Mouse (Mus musculus) brain, embryonic 14.5 days (tissue): ENCODE results near the gene Asphd1.

Experiments
- CTCF ChIP-seq: fragments of 200-500 bp; IDR thresholded peaks from 2 replicates; pipeline ENCODE4 v1.5.1; 2012; ENCODE audit warnings: inconsistent platforms, mild to moderate bottlenecking, moderate library complexity, borderline replicate concordance; ENCODE audit not compliant: insufficient read depth, insufficient read length; ENCODE audit errors: extremely low read depth
- POLR2A ChIP-seq: fragments of 200-500 bp; IDR thresholded peaks from 2 replicates; pipeline ENCODE4 v1.6.1; 2012; ENCODE audit warnings: mild to moderate bottlenecking, inconsistent platforms, borderline replicate concordance; ENCODE audit not compliant: poor library complexity, insufficient read depth, insufficient read length, severe bottlenecking; ENCODE audit errors: extremely low read depth

DNA sequence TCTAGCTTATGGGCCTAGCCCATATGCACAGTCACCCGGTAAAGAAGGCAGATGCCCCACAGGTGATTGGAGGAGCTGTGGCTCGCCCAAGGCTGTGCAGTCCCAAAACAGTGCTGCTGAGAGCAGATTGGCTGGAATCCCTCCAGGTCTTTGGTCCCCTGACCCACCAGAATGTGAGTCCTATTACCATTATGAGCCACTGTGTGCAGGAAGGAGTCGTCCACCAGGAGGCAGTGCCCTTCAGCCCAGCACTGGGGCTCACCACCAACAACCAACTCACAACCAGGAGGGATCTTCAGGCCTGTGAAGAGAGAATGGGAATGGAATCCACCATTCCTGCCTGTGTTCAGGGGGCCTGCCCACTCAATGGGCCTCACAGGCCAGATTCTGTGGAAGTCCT is 2.9 kb downstream of the Asphd1 start:
- peak; percentile 60 for TF ChIP-seq CTCF
- no peak for TF ChIP-seq POLR2A
